Mouse (Mus musculus) testis, adult 2 months (tissue): ENCODE results near the gene Cblc. TPM values are rescaled to one million over a fixed set of nuclear protein-coding genes. Genes with fewer than 3 reads are reported as not detected.

Experiments
- H3K27ac ChIP-seq: fragments of 200-500 bp; 2 replicates; pipeline ENCODE4 v1.5.1; 2012; ENCODE audit warnings: low read depth, low read length; ENCODE audit not compliant: control insufficient read depth, insufficient read depth
- H3K27me3 ChIP-seq: fragments of 200-500 bp; 2 replicates; pipeline ENCODE4 v1.6.1; 2012; ENCODE audit warnings: mild to moderate bottlenecking, low read length, moderate library complexity; ENCODE audit not compliant: control insufficient read depth, insufficient read depth
- H3K36me3 ChIP-seq: fragments of 200-500 bp; 2 replicates; pipeline ENCODE4 v1.6.1; 2012; ENCODE audit warnings: mild to moderate bottlenecking, low read length; ENCODE audit not compliant: control insufficient read depth, insufficient read depth
- H3K4me1 ChIP-seq: fragments of 200-500 bp; 2 replicates; pipeline ENCODE4 v1.6.1; 2012; ENCODE audit warnings: low read length; ENCODE audit not compliant: control insufficient read depth, insufficient read depth
- H3K4me3 ChIP-seq: fragments of 200-500 bp; 2 replicates; pipeline ENCODE4 v1.5.1; 2012; ENCODE audit warnings: low read depth, mild to moderate bottlenecking, low read length, moderate library complexity, mixed read lengths; ENCODE audit not compliant: control insufficient read depth
- CTCF ChIP-seq: fragments of 200-500 bp; IDR thresholded peaks from 2 replicates; pipeline ENCODE4 v1.5.1; 2012; ENCODE audit warnings: low read depth, mild to moderate bottlenecking, inconsistent platforms, low read length, moderate library complexity; ENCODE audit not compliant: control insufficient read depth, insufficient read depth, insufficient replicate concordance
- POLR2A ChIP-seq: fragments of 200-500 bp; IDR thresholded peaks from 2 replicates; pipeline ENCODE4 v1.6.1; 2012; ENCODE audit warnings: low read depth, mild to moderate bottlenecking, inconsistent platforms, low read length, moderate library complexity; ENCODE audit not compliant: control insufficient read depth
- polyA plus RNA-seq: library from polyadenylated mRNA; depleted of rRNA; stranded (reverse); fragments of >200 nt; gene quantifications from 2 replicates; pipeline ENCODE4 v1.2.3, GENCODE M21; 2012

Gene Cblc
- polyA plus RNA-seq, 1 experiment = not detected

GRCm38 (mm10) chr7:19754065-19754464, 42.5 kb downstream of the Cblc start:
- no peak for TF ChIP-seq CTCF
- no peak for TF ChIP-seq POLR2A
- H3K4me3 ChIP-seq = no peak overlapping the region
- H3K36me3 ChIP-seq = no peaks in the 10 kb centered on the region
- H3K4me1 ChIP-seq = peaks cover 18% of the 10 kb centered on the region
- H3K27me3 ChIP-seq = no peaks in the 10 kb centered on the region
- 0 out of 2 replicates have a peak overlapping the region, but pooled peaks have one; percentile 4 for H3K27ac ChIP-seq

GRCm38 (mm10) chr7:19753587-19753986, 43.0 kb downstream of the Cblc start:
- H3K4me3 ChIP-seq = no peak overlapping the region
- no peaks in the 10 kb centered on the region for H3K27me3 ChIP-seq
- no peak overlapping the region for H3K27ac ChIP-seq
- peaks cover 23% of the 10 kb centered on the region for H3K4me1 ChIP-seq
- no peaks in the 10 kb centered on the region for H3K36me3 ChIP-seq
- TF ChIP-seq POLR2A (no peak), CTCF (no peak)

GRCm38 (mm10) chr7:19752652-19753051, 44.0 kb downstream of the Cblc start:
- Histone ChIP-seq H3K4me1 (peaks cover 31% of the 10 kb centered on the region), H3K4me3 (no peak overlapping the region), H3K36me3 (no peaks in the 10 kb centered on the region), H3K27ac (no peak overlapping the region), H3K27me3 (no peaks in the 10 kb centered on the region)
- TF ChIP-seq POLR2A (no peak), CTCF (no peak)

GRCm38 (mm10) chr7:19751070-19751383, 45.6 kb downstream of the Cblc start:
- TF ChIP-seq CTCF (no peak), POLR2A (no peak)
- no peaks in the 10 kb centered on the region for H3K36me3 ChIP-seq
- no peak overlapping the region for H3K4me3 ChIP-seq
- no peaks in the 10 kb centered on the region for H3K27me3 ChIP-seq
- H3K27ac ChIP-seq = peak overlapping the region; percentile 44
- peaks cover 40% of the 10 kb centered on the region for H3K4me1 ChIP-seq

GRCm38 (mm10) chr7:19750217-19751069, 46.2 kb downstream of the Cblc start, which contains the start of gene Nectin2:
Gene Nectin2, minus strand, starts transcription at chr7:19750483.
- Histone ChIP-seq H3K4me1 (peaks cover 40% of the 10 kb centered on the region), H3K4me3 (peak within 1 kb of the TSS; percentile 85), H3K27ac (peak within 1 kb of the TSS; percentile 50), H3K27me3 (no peaks in the 10 kb centered on the region), H3K36me3 (no peaks in the 10 kb centered on the region)
- TF ChIP-seq CTCF (peak; percentile 67; the same call in 1 of the 2 replicates), POLR2A (no peak)

- no peaks in the 10 kb centered on the region for H3K36me3 ChIP-seq
- peaks cover 45% of the 10 kb centered on the region for H3K4me1 ChIP-seq
- TF ChIP-seq CTCF (peak; percentile 91), POLR2A (no peak; the same call in 1 of the 2 replicates)
- H3K4me3 ChIP-seq = peak overlapping the region; percentile 85
- peak overlapping the region; percentile 58 for H3K27ac ChIP-seq
- H3K27me3 ChIP-seq = no peaks in the 10 kb centered on the region
Observed at GRCm38 (mm10) chr7:19749389-19750216, 47.0 kb downstream of the Cblc start.
